Mouse (Mus musculus): Measurements from ENCODE around the gene Rfc4. TPM values are rescaled to one million over a fixed set of nuclear protein-coding genes. Genes with fewer than 3 reads are reported as not detected.

Gene Rfc4
- 150 and 164 TPM in 2 replicates for polyA plus RNA-seq (2015; fragmentation: Nextera tagmentation; extraction: Ambion mirVana)

GRCm38 (mm10) chr16:23127673-23128375, at the start of gene Rfc4:
TSS of gene Rfc4 (minus strand) at chr16:23127737.
- Histone ChIP-seq H3K27ac (peak within 1 kb of the TSS; percentile 96), H3K36me3 (ENCODE audit: poor library complexity, severe bottlenecking) (peaks cover 17% of the 10 kb centered on the region), H3K4me3 (peak within 1 kb of the TSS; percentile 77), H3K9ac (peak within 1 kb of the TSS; percentile 93), H3K27me3 (no peaks in the 10 kb centered on the region), H3K4me2 (peak within 1 kb of the TSS; percentile 87), H3K9me3 (replicated peaks) (no peaks in the 10 kb centered on the region), H3K4me1 (peaks cover 27% of the 10 kb centered on the region)
- ATAC-seq = peak; percentile 95
- WGBS = under 1% methylated on average over 49 of the region's 51 CpGs

DNA sequence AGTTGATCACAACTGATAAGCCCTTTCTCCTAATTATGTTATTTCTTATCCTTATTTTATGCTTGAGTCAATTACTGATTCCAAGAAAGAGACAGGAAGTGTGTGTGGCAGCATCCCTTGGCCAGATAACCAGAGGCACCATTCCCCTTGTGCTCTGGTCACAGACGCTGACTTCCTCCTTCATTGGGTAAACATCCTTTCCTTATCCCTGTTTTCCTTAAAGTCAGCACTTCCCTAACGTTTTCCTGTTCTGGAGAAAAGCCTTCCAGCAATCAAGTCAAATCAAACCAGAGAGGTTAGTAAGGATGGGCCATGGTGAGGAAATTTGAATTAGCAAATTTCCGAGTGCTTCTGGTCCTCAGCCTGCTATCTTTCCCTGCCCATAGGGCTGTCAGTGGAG, 48.4 kb upstream of the Rfc4 start:
- no peak for ATAC-seq
- H3K9ac ChIP-seq = no peak overlapping the region
- 73% methylated on average over 3 of the region's 3 CpGs for WGBS

GRCm38 (mm10) chr16:23174855-23175254, 47.3 kb upstream of the Rfc4 start:
- no peaks in the 10 kb centered on the region for H3K27me3 ChIP-seq
- H3K4me1 ChIP-seq = no peaks in the 10 kb centered on the region
- no peak for ATAC-seq
- no peak overlapping the region for H3K4me2 ChIP-seq
- no peak overlapping the region for H3K27ac ChIP-seq
- H3K9me3 ChIP-seq (replicated peaks) = no peaks in the 10 kb centered on the region
- no peak overlapping the region for H3K9ac ChIP-seq
- 91% methylated on average over 5 of the region's 5 CpGs for WGBS
- no peaks in the 10 kb centered on the region for H3K36me3 ChIP-seq (ENCODE audit: poor library complexity, severe bottlenecking)
- H3K4me3 ChIP-seq = no peak overlapping the region

More for the DNA sequence above, 48.4 kb upstream of the Rfc4 start:
- H3K27me3 ChIP-seq = no peaks in the 10 kb centered on the region
- no peak overlapping the region for H3K4me2 ChIP-seq
- H3K9me3 ChIP-seq (replicated peaks) = no peaks in the 10 kb centered on the region
- H3K27ac ChIP-seq = no peak overlapping the region
- H3K36me3 ChIP-seq (ENCODE audit: poor library complexity, severe bottlenecking) = no peaks in the 10 kb centered on the region
- H3K4me1 ChIP-seq = no peaks in the 10 kb centered on the region
- no peak overlapping the region for H3K4me3 ChIP-seq

DNA sequence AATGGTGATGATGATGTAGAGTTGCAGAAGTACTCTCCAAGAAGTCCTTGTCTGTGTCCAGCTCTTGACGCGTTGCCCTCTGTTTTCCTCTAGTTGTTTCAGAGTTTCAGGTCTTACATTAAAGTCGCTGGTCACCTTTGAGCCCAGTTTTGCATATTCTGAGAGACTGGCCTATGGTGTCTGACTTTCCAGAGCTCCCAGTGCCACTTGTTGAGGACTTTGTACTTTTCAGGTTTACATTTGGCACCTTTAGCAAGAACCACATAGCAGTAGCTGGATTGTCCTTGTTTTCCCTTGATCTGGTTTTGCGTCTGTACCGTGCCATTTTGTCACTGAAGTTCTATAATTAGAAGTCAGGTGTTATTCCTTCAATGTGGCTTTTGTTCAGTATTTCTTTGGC, 46.4 kb upstream of the Rfc4 start:
- ATAC-seq = no peak
- no peaks in the 10 kb centered on the region for H3K4me1 ChIP-seq
- H3K9me3 ChIP-seq (replicated peaks) = no peaks in the 10 kb centered on the region
- no peak overlapping the region for H3K4me3 ChIP-seq
- no peaks in the 10 kb centered on the region for H3K36me3 ChIP-seq (ENCODE audit: poor library complexity, severe bottlenecking)
- H3K9ac ChIP-seq = no peak overlapping the region
- WGBS = 96% methylated on average over 5 of the region's 5 CpGs
- H3K27me3 ChIP-seq = no peaks in the 10 kb centered on the region
- no peak overlapping the region for H3K4me2 ChIP-seq
- no peak overlapping the region for H3K27ac ChIP-seq

DNA sequence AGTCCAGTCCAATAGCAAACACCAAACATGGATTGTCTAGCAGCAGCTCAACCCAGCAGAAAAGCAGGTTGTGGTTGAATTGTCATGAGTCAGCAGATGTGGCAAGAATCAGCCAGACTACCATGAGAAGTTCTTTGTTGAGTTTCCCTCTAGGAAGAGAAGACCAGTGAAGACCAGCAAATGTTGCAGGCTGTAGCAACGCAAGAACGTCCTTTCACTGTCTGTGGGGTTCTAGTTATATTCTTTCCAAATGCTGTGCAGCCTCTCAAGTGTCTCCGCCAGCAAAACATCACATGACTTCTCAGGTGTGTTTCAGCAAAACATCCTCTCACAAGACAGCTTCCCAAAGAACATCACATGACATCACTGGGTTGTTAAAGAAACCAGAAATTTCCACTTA, 43.3 kb upstream of the Rfc4 start:
- WGBS = 98% methylated on average over 3 of the region's 3 CpGs
- Histone ChIP-seq H3K9ac (no peak overlapping the region), H3K9me3 (replicated peaks) (no peaks in the 10 kb centered on the region), H3K4me2 (no peak overlapping the region), H3K36me3 (ENCODE audit: poor library complexity, severe bottlenecking) (no peaks in the 10 kb centered on the region), H3K27me3 (no peaks in the 10 kb centered on the region), H3K27ac (no peak overlapping the region), H3K4me1 (no peaks in the 10 kb centered on the region), H3K4me3 (no peak overlapping the region)
- ATAC-seq = no peak

- Histone ChIP-seq H3K9me3 (replicated peaks) (no peaks in the 10 kb centered on the region), H3K4me2 (no peak overlapping the region), H3K9ac (no peak overlapping the region), H3K4me1 (no peaks in the 10 kb centered on the region), H3K27me3 (no peaks in the 10 kb centered on the region), H3K27ac (no peak overlapping the region), H3K4me3 (no peak overlapping the region), H3K36me3 (ENCODE audit: poor library complexity, severe bottlenecking) (no peaks in the 10 kb centered on the region)
- ATAC-seq = no peak
- 80% methylated on average over 5 of the region's 5 CpGs for WGBS
Measured at GRCm38 (mm10) chr16:23167079-23167478, 39.5 kb upstream of the Rfc4 start.

GRCm38 (mm10) chr16:23166646-23167045, 39.1 kb upstream of the Rfc4 start:
- WGBS = 93% methylated on average over 1 of the region's 1 CpGs
- Histone ChIP-seq H3K9ac (no peak overlapping the region), H3K36me3 (ENCODE audit: poor library complexity, severe bottlenecking) (no peaks in the 10 kb centered on the region), H3K27me3 (no peaks in the 10 kb centered on the region), H3K27ac (no peak overlapping the region), H3K4me3 (no peak overlapping the region), H3K9me3 (replicated peaks) (no peaks in the 10 kb centered on the region), H3K4me2 (no peak overlapping the region), H3K4me1 (no peaks in the 10 kb centered on the region)
- ATAC-seq = no peak

DNA sequence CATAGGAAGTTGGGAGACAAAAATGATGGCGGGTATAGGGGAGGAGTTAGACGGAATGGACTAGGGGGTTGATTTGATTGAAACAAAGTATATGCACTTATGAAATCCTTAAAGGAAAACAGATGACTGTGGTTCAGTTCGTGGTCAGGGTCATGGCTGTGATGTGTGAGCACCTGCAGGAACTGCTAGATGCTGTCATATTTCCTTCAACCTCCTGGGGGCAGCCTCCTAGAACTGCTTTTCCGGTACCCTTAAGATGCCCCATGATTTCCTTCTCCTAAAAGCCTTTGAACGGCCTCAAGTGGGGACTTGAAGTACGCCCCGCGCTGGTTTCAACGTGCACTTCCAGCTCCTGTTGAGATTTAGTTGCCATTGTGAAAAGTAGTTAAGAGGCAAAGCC, 37.9 kb upstream of the Rfc4 start:
- H3K9ac ChIP-seq = no peak overlapping the region
- no peak overlapping the region for H3K4me2 ChIP-seq
- H3K36me3 ChIP-seq (ENCODE audit: poor library complexity, severe bottlenecking) = no peaks in the 10 kb centered on the region
- no peak overlapping the region for H3K27ac ChIP-seq
- H3K27me3 ChIP-seq = no peaks in the 10 kb centered on the region
- H3K4me3 ChIP-seq = no peak overlapping the region
- no peaks in the 10 kb centered on the region for H3K4me1 ChIP-seq
- 43% methylated on average over 9 of the region's 9 CpGs for WGBS
- no peaks in the 10 kb centered on the region for H3K9me3 ChIP-seq (replicated peaks)
- no peak for ATAC-seq

- Histone ChIP-seq H3K36me3 (ENCODE audit: poor library complexity, severe bottlenecking) (no peaks in the 10 kb centered on the region), H3K4me2 (no peak overlapping the region)
- WGBS = 78% methylated on average over 6 of the region's 6 CpGs
Measured at GRCm38 (mm10) chr16:23164443-23164842, 36.9 kb upstream of the Rfc4 start.

DNA sequence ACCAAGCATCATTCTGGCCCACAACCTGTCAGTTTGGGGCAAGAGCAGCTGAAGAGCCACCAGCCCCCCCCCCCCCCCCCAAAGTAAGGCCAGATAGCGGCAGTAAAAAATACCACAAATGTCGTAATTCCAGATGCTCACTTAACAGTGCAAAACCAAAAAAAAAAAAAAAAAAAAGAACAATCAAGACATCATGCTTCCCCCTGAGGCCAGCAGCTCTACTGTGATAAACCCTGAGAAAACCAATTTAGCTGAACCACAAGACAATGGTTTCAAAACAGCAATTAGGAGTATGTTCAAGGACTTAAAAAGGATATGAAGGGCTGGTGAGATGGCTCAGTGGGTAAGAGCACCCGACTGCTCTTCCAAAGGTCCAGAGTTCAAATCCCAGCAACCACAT, 34.6 kb upstream of the Rfc4 start:
- 86% methylated on average over 3 of the region's 3 CpGs for WGBS
- no peaks in the 10 kb centered on the region for H3K4me1 ChIP-seq
- no peak overlapping the region for H3K4me2 ChIP-seq
- H3K36me3 ChIP-seq (ENCODE audit: poor library complexity, severe bottlenecking) = no peaks in the 10 kb centered on the region
- H3K9me3 ChIP-seq (replicated peaks) = no peaks in the 10 kb centered on the region
- no peak overlapping the region for H3K27ac ChIP-seq
- H3K9ac ChIP-seq = no peak overlapping the region
- ATAC-seq = no peak
- H3K4me3 ChIP-seq = no peak overlapping the region
- H3K27me3 ChIP-seq = no peaks in the 10 kb centered on the region

More at GRCm38 (mm10) chr16:23164443-23164842, 36.9 kb upstream of the Rfc4 start:
- no peaks in the 10 kb centered on the region for H3K4me1 ChIP-seq
- no peak overlapping the region for H3K9ac ChIP-seq
- H3K4me3 ChIP-seq = no peak overlapping the region
- no peak overlapping the region for H3K27ac ChIP-seq
- no peaks in the 10 kb centered on the region for H3K27me3 ChIP-seq
- no peaks in the 10 kb centered on the region for H3K9me3 ChIP-seq (replicated peaks)
- no peak for ATAC-seq

- Histone ChIP-seq H3K9me3 (replicated peaks) (no peaks in the 10 kb centered on the region), H3K4me1 (no peaks in the 10 kb centered on the region), H3K9ac (no peak overlapping the region), H3K27me3 (no peaks in the 10 kb centered on the region), H3K4me2 (no peak overlapping the region), H3K4me3 (no peak overlapping the region), H3K36me3 (ENCODE audit: poor library complexity, severe bottlenecking) (no peaks in the 10 kb centered on the region), H3K27ac (no peak overlapping the region)
- 59% methylated on average over 2 of the region's 2 CpGs for WGBS
- ATAC-seq = no peak
Measured at GRCm38 (mm10) chr16:23159749-23160148, 32.2 kb upstream of the Rfc4 start.

- ATAC-seq = no peak
- Histone ChIP-seq H3K4me2 (no peak overlapping the region), H3K9ac (no peak overlapping the region), H3K9me3 (replicated peaks) (no peaks in the 10 kb centered on the region), H3K27ac (no peak overlapping the region), H3K27me3 (no peaks in the 10 kb centered on the region), H3K36me3 (ENCODE audit: poor library complexity, severe bottlenecking) (no peaks in the 10 kb centered on the region), H3K4me3 (no peak overlapping the region), H3K4me1 (no peaks in the 10 kb centered on the region)
- 65% methylated on average over 2 of the region's 2 CpGs for WGBS
Measured at GRCm38 (mm10) chr16:23158957-23159356, 31.4 kb upstream of the Rfc4 start.

- Histone ChIP-seq H3K9me3 (replicated peaks) (no peaks in the 10 kb centered on the region), H3K4me2 (no peak overlapping the region), H3K36me3 (ENCODE audit: poor library complexity, severe bottlenecking) (no peaks in the 10 kb centered on the region), H3K9ac (no peak overlapping the region), H3K4me3 (no peak overlapping the region), H3K27ac (no peak overlapping the region), H3K4me1 (no peaks in the 10 kb centered on the region), H3K27me3 (no peaks in the 10 kb centered on the region)
- WGBS = 90% methylated on average over 7 of the region's 7 CpGs
- ATAC-seq = no peak
Measured at GRCm38 (mm10) chr16:23158292-23158691, 30.8 kb upstream of the Rfc4 start.
